Mouse (Mus musculus) frontal cortex, postnatal 14 days (tissue): ENCODE measurements around the gene Mcpt9.
"Not testable (repeated sequence)": the region's sequence is repeated elsewhere in the genome, so short reads cannot be mapped to it uniquely, and the experiment has no call there.

Experiments used
- DNase-seq, 2 experiments: peaks; one replicate each; pipeline ENCODE4 v3.0.0; 2022; ENCODE audit warnings: low spot score in 2 of 2

Gene Mcpt9

GRCm38 (mm10) chr14:56030395-56030794, at the start of gene Mcpt9:
Gene Mcpt9 (minus strand): TSS chr14:56030495.
- DNase-seq, result not testable (repeated sequence)

- not testable (repeated sequence) for DNase-seq
Measured at GRCm38 (mm10) chr14:56062213-56062612, 31.9 kb upstream of the Mcpt9 start, which contains the start of gene Mcpt4. Gene Mcpt4 (minus strand): TSS chr14:56062313.

- DNase-seq, result no peak
Measured at GRCm38 (mm10) chr14:56057722-56058121, 27.4 kb upstream of the Mcpt9 start.

DNA sequence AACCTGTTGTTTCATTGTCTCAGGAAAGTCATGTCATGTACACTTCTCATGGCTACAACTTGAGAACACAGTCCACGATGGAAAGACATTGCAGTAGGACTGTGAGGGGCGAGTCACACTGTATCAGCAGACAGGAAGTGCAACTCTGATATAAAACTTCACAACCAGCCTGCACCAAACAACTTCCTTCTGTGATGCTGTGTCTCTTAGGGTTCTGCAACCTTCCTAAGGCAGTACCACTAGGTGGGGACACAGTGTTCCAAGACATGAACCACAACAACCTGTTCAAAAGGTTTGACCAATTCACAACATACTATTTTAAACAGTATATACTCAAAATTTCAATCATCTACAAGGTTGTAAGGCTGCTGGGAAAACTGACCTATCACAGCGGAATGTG, 25.1 kb upstream of the Mcpt9 start:
- DNase-seq, result no peak

DNA sequence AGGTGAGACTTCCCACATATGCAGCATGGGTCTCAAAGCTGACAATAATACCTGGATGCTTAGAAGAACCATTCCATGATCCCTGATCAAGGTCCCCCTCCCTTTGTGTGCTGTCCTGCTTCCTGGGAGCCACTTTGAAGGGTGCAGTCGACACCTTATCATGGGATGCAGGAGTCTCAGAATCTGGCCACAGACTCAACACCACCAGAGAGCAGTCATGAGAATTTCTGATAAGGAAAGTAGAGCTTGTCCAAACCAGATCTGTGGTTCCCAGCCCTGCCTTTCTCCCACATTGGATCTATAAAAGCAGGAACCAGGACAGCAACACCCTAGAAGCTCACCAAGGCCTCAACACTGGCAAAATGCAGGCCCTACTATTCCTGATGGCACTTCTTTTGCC, 11.5 kb upstream of the Mcpt9 start, which contains the start of gene Mcpt2:
Mcpt2 (plus strand) TSS at position 250 of the 400 bp plus-strand sequence.
- DNase-seq, result not testable (repeated sequence)

DNA sequence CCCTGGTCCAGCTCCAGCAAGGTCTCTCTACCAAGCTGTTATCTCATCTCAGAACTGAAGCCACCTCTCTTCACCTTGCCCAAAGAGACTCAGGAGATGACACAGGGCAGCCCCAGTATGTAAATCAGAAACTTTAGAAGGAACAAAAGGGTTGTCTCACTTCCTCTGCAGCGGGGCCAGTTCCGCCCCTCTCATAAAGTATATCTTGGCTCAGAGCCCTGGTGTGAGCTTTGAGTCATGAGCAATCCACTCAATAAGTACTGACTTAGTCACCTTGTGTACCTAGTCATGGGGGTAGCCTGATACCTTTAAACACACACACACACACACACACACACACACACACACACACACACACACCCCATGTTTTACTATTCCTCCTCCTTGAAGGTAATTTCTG, 4.1 kb upstream of the Mcpt9 start:
- DNase-seq, result no peak

DNA sequence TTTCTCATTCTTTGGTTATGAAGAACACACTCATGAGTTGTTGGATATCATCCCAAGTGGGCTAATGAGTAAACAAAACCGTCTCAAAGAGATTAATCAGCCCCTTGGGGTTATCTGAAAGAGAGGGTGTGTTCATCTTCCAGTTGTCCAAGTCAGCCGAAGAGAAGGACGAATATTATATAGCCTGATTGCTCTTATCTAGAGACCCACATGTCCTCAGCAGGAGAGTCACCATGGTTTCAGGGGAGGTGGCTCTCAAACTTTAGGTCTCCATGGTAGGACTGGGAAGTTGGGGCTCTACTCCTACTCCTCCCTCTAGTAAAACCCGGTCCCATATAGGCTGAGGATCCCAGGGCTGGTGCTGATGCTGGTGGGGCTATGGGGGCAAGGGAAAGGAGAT, 9.0 kb downstream of the Mcpt9 start:
- DNase-seq, result not testable (repeated sequence)

GRCm38 (mm10) chr14:56019446-56019845, 10.8 kb downstream of the Mcpt9 start:
- no peak for DNase-seq

- not testable (repeated sequence) for DNase-seq
Measured at GRCm38 (mm10) chr14:56017671-56018070, 12.6 kb downstream of the Mcpt9 start, which contains the start of gene Mcpt1. Gene Mcpt1 (plus strand): TSS chr14:56017971.

GRCm38 (mm10) chr14:56013924-56014323, 16.4 kb downstream of the Mcpt9 start:
- DNase-seq, result no peak

DNA sequence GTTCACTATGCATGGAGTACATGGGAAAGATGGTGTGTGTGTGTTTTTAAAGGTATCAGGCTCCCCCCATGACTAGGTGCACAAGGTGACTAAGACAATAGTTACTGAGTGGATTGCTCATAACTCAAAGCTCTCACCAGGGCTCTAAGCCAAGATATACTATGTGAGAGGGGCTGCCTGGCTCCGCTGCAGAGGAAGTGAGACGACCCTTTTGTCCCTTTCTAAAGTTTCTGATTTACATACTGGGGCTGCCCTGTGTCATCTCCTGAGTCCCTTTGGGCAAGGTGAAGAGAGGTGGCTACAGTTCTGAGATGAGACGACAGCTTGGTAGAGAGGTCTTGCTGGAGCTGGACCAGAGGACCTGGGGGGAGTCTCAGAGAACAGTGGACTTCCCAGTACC, 17.1 kb downstream of the Mcpt9 start:
- DNase-seq, result no peak

- DNase-seq, result not testable (repeated sequence)
Measured at GRCm38 (mm10) chr14:55987464-55987863, 42.8 kb downstream of the Mcpt9 start.
